Mouse (Mus musculus) left cerebral cortex, adult 18-20 months (tissue): ENCODE measurements at regions not wholly inside any gene's neighbourhood (a gene's known extent, or its start where the extent isn't known, plus 50 kb on each side); places are given as distances from the start of the nearest gene placed in this dataset.

Experiments used
- DNase-seq, 2 experiments: peaks; one replicate each; pipeline ENCODE4 v3.0.0; 2021 to 2022; ENCODE audit warnings: low spot score in 2 of 2, mixed read lengths in 1 of 2

DNA sequence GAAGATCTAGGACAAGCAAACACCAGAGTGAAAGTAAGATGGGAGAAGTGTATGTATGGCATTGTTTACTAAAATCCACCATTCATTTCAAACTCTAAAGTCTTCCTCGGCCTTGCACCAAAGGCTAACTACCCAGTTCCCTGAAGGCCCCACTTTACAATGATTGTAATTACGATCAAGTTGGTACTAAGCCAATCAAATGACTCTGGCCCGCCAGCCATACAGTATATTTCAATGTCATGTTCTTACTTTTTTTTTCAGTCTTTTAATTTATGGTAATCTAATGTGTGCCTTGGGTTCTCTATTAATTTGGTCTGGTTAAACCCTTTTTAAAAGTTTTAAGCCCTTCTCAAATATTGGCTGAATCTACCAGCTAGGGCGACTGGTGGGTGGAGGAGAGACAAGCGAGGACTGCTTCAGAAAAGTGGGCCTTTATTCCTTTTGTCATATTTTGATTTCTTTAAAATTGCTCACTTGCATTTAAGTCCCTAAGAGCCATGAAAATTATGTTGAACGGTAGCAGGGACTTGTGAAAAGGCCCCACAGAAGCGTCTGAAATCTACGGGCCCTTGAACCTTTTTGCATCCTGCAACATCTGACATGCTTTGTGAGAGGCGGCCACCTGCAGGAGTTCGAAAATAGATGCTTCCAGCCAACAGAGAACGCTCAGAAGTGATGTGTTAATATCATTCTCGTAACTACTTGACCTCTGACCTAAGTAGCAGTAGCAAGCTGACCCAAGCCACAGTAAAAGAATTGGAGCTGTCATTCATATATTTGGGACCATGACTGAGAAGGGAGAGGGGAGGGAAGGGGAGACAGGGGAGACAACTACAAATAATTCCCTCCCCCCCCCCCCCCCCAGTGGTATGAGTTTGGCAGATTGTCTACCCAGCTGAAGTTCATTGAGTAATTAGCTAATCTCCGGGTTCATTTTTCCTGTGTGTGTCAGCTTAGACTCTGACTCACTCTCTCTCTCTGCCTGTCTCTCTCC is 197.2 kb downstream of the Cdca7 start:
- no peak for DNase-seq

DNA sequence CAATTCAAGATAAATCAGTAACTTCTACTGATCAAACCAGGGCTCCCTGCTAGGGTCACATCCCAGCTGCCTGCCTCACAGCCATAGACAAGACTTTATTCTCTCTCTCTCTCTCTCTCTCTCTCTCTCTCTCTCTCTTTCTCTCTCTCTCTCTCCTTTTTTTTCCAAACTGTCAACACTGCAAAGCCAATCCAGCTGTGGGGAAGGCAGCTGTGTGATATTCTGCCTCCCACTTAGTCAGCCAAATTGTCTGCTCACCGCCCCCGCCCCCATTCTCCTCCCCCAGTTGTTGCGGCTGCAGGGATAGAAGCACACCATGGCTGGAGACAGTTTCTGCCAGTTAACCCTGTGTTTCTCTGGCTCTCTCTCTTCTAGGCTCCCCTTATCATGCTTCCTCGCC is 198.3 kb downstream of the Cdca7 start:
- DNase-seq, result peak in 1 of 2 experiments; percentile 26

- no peak for DNase-seq
Observed at GRCm38 (mm10) chr2:72674856-72675440, 199.0 kb downstream of the Cdca7 start.

DNA sequence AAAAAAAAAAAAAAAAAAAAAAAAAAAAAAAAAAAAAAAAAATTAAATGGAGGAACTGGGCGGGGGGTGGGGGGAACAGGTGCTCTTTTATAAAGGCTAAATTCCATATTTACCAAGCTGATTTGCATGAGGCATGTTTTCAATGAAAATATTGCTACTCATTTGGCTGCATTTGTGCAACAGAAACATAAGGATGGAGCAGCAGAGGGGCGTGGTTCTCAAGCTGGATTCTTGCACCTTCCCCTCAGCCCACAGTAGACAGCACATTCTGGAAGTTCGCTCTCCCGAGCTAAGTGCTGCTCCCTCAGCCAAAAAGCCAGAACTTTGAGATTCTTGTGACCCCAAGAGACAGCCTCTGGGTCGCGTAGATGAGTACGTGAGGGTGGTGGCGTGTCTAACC is 201.8 kb downstream of the Cdca7 start:
- DNase-seq, result no peak

GRCm38 (mm10) chr2:72688031-72688430 is 212.1 kb downstream of the Cdca7 start:
- no peak for DNase-seq

DNA sequence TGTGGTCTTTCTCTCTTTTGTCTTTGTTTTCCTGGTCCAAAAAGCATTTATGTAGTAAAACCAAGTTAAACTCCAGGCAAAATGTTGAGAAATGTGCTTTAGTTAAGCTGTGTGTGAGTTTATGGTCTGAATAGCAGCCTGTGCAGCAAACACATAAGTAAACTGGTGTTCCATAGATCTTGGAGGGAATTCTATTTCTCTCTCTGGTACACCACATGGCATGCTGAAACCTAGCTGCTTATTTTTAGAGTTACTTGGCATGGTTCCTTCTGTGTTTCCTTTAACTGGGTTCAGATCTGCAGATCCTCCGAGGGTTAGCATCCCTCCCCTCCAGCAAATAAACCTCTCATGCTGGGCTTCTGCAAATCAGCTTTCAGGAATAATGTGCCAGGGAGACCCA is 225.1 kb downstream of the Cdca7 start:
- no peak for DNase-seq

GRCm38 (mm10) chr2:72703238-72703637 is 227.3 kb downstream of the Cdca7 start:
- no peak for DNase-seq

- no peak for DNase-seq
Observed at GRCm38 (mm10) chr2:72707676-72708659, 232.0 kb downstream of the Cdca7 start.

DNA sequence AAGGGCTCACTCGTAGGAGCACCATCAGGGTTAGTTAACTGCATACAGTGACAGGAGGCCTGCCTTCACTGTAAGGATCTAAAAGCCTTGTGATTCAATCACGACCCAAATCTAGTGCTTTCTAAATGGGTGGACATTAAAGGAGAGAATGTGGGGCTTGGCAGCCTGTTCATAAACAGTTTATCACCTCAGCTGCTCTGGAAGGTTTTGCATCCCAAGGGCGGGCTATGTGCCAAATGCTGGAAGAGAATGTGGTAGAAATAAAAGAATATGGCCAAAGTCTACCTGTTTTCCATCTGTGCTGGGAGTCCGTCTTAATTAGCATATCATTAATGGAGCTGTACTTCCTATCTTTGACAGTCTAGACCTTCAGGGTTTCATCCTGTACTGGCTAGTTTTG is 241.0 kb downstream of the Cdca7 start:
- DNase-seq, result no peak

GRCm38 (mm10) chr2:72728699-72729098 is 251.5 kb downstream of the Sp3 start:
- peak; percentile 8 to 32 for DNase-seq

- no peak for DNase-seq
Observed at GRCm38 (mm10) chr2:72733371-72733770, 246.9 kb downstream of the Sp3 start.

- no peak for DNase-seq
Observed at GRCm38 (mm10) chr2:72735035-72735434, 245.2 kb downstream of the Sp3 start.

GRCm38 (mm10) chr2:72736685-72737084 is 243.6 kb downstream of the Sp3 start:
- no peak for DNase-seq

DNA sequence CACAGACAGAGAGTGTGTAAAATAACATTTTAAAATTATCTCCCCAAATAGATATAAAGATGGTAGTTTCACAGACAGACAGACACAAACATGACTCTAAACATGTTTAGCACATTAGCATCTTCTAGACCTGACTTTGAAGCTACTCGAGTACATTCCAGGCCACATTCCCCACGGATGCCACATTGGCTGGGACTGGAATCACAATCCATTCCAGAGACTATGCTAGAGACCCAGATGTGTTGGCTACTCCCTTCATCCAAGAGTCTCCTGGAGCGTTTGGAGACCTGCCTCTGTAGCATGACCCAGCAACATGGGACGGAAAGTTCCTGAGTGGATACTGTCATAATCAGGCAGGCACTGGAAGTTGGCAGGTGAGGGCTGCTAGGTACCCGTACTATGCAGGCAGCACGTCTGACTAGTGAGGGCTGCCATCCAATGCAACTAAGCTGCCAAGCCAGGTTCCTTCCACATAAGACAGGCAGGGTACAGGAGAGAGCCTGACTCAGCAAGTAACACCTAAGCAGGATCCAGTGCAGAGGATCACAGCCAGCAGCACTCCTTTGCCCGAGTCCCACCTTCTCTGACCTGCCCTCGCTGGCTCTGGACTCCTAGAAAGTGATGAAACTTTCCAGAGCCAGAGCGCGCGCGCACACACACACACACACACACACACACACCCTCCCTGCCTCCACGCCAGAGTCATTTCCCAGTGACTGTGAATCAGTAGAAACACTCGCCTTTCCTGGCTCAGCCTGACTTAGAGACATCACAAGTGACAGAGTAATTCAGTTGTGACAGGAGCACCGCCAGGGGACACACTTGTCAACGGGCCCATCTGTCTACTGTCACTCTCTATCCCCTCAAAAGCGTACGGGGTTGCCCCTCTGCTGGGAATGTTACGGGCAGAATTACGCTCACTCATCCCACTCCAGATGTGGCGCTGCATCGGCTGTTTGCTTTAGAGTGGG is 239.6 kb downstream of the Sp3 start:
- DNase-seq, result no peak

DNA sequence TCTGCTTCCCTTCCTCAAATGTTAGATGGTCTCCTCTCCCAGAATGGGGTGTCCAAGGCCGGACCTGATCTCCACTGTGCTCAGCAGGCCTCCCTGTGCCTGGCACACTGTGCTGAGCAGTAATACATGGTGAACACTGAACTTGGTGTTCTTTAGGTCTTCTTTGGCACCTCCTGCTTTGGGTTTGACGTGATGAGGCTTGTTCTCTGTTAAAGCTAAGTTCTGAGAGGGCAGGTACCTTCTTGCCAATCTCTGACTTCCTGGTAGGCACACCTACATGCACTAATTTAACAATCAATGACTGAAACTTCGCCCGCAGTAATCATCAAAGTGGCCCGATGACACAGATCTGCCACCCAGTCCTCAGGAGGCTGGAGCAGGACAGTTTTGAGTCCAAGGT is 238.5 kb downstream of the Sp3 start:
- no peak for DNase-seq

- no peak for DNase-seq
Observed at GRCm38 (mm10) chr2:72743651-72744050, 236.6 kb downstream of the Sp3 start.

DNA sequence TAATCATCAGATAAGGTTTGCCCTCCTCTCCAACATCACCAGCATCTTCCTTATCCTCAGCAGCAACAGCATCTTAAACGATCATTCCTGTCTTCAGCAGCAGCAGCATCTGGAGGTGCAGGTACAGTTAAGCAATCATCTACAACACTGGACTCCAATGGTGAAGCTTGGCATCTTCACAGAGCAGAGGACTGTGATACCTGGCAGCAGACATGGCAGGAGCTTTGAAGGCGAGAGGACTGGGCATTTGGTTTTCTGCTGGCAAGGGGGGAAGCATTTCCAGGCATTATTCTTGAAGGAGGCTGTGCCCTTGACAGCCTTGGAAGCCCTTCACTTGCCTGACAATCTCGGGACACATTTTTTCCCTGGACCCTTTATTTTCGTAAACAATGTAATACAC is 235.3 kb downstream of the Sp3 start:
- DNase-seq, result no peak

GRCm38 (mm10) chr2:72746476-72747215 is 233.6 kb downstream of the Sp3 start:
- DNase-seq, result no peak

DNA sequence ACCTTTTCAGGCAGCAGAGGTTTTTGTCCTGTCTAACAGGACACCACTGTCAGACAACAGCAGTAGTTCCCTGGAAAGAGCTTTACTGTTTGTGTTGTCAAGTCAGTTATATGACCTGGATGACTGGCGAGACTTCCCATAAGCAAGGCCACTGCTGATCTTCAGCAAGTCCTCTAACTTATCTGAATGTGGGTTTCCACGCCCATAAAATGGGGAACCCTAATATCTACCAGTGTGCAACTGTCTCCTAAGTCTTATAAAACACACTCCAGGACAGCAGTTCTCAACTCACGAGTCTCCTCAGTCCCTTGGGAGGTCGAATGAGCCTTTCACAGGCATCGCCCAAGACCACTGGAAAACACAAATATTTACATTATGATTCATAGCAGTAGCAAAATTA is 232.9 kb downstream of the Sp3 start:
- no peak for DNase-seq
